Mouse (Mus musculus): Measurements from ENCODE around the gene Pacs2.

GRCm38 (mm10) chr12:113030993-113031392 is 16.7 kb downstream of the Pacs2 start:
- TF ChIP-seq CTCF (IDR thresholded peaks at IDR 0.05) (no peak), EP300 (IDR thresholded peaks at IDR 0.05) (no peak)
